Mouse (Mus musculus): ENCODE measurements around the gene Sept11. TPM values are rescaled to one million over a fixed set of nuclear protein-coding genes. Genes with fewer than 3 reads are reported as not detected.

The Sept11 gene
- 2.6 and 3.4 TPM in 2 replicates for polyA plus RNA-seq (2012; rRNA removed)

GRCm38 (mm10) chr5:93092857-93093622 lies at the start of gene Sept11:
Sept11 (plus strand) TSS chr5:93093437.
- Histone ChIP-seq H3K4me3 (ENCODE audit: control insufficient read depth, low read depth, low read length) (peak within 1 kb of the TSS; percentile 79), H3K27ac (ENCODE audit: control insufficient read depth, insufficient read depth, low read depth, low read length) (0 out of 2 replicates have a peak within 1 kb of the TSS, but pooled peaks have one; percentile 51), H3K4me1 (ENCODE audit: control insufficient read depth, insufficient read depth, low read length) (peaks cover 15% of the 10 kb centered on the region), H3K36me3 (ENCODE audit: control insufficient read depth, insufficient read depth, low read length) (no peaks in the 10 kb centered on the region), H3K27me3 (ENCODE audit: control insufficient read depth, insufficient read depth, low read length) (no peaks in the 10 kb centered on the region)
- TF ChIP-seq CTCF (IDR thresholded peaks at IDR 0.05; ENCODE audit: control insufficient read depth, insufficient read depth, insufficient replicate concordance, low read depth, low read length), result no peak
- no peak; the same call in 1 of the 2 replicates for TF ChIP-seq POLR2A (IDR thresholded peaks at IDR 0.05; ENCODE audit: control insufficient read depth, low read depth, low read length)

- Histone ChIP-seq H3K4me1 (ENCODE audit: control insufficient read depth, insufficient read depth, low read length) (peaks cover 17% of the 10 kb centered on the region), H3K27me3 (ENCODE audit: control insufficient read depth, insufficient read depth, low read length) (no peaks in the 10 kb centered on the region; the same call in 1 of the 2 replicates), H3K36me3 (ENCODE audit: control insufficient read depth, insufficient read depth, low read length) (no peaks in the 10 kb centered on the region), H3K4me3 (ENCODE audit: control insufficient read depth, low read depth, low read length) (no peak overlapping the region), H3K27ac (ENCODE audit: control insufficient read depth, insufficient read depth, low read depth, low read length) (no peak overlapping the region)
- TF ChIP-seq CTCF (IDR thresholded peaks at IDR 0.05; ENCODE audit: control insufficient read depth, insufficient read depth, insufficient replicate concordance, low read depth, low read length) (no peak), POLR2A (IDR thresholded peaks at IDR 0.05; ENCODE audit: control insufficient read depth, low read depth, low read length) (no peak)
Measured at GRCm38 (mm10) chr5:93043688-93044583, 49.3 kb upstream of the Sept11 start.

GRCm38 (mm10) chr5:93044584-93045370 lies 48.5 kb upstream of the Sept11 start, which contains the start of gene Sowahb:
Sowahb (minus strand) TSS chr5:93045022.
- Histone ChIP-seq H3K27ac (ENCODE audit: control insufficient read depth, insufficient read depth, low read depth, low read length) (no peak within 1 kb of the TSS), H3K27me3 (ENCODE audit: control insufficient read depth, insufficient read depth, low read length) (no peaks in the 10 kb centered on the region; the same call in 1 of the 2 replicates), H3K4me3 (ENCODE audit: control insufficient read depth, low read depth, low read length) (peak within 1 kb of the TSS; percentile 14; the same call in 1 of the 2 replicates), H3K4me1 (ENCODE audit: control insufficient read depth, insufficient read depth, low read length) (peaks cover 17% of the 10 kb centered on the region), H3K36me3 (ENCODE audit: control insufficient read depth, insufficient read depth, low read length) (no peaks in the 10 kb centered on the region)
- TF ChIP-seq CTCF (IDR thresholded peaks at IDR 0.05; ENCODE audit: control insufficient read depth, insufficient read depth, insufficient replicate concordance, low read depth, low read length) (no peak), POLR2A (IDR thresholded peaks at IDR 0.05; ENCODE audit: control insufficient read depth, low read depth, low read length) (no peak)

GRCm38 (mm10) chr5:93045371-93045714 lies 47.9 kb upstream of the Sept11 start:
- Histone ChIP-seq H3K36me3 (ENCODE audit: control insufficient read depth, insufficient read depth, low read length) (no peaks in the 10 kb centered on the region), H3K4me1 (ENCODE audit: control insufficient read depth, insufficient read depth, low read length) (peaks cover 17% of the 10 kb centered on the region), H3K27ac (ENCODE audit: control insufficient read depth, insufficient read depth, low read depth, low read length) (no peak overlapping the region), H3K4me3 (ENCODE audit: control insufficient read depth, low read depth, low read length) (no peak overlapping the region), H3K27me3 (ENCODE audit: control insufficient read depth, insufficient read depth, low read length) (no peaks in the 10 kb centered on the region; the same call in 1 of the 2 replicates)
- TF ChIP-seq POLR2A (IDR thresholded peaks at IDR 0.05; ENCODE audit: control insufficient read depth, low read depth, low read length) (no peak), CTCF (IDR thresholded peaks at IDR 0.05; ENCODE audit: control insufficient read depth, insufficient read depth, insufficient replicate concordance, low read depth, low read length) (no peak)

GRCm38 (mm10) chr5:93046306-93046845 lies 46.9 kb upstream of the Sept11 start:
- H3K4me1 ChIP-seq (ENCODE audit: control insufficient read depth, insufficient read depth, low read length), result peaks cover 17% of the 10 kb centered on the region
- H3K27me3 ChIP-seq (ENCODE audit: control insufficient read depth, insufficient read depth, low read length), result no peaks in the 10 kb centered on the region; the same call in 1 of the 2 replicates
- no peak for TF ChIP-seq CTCF (IDR thresholded peaks at IDR 0.05; ENCODE audit: control insufficient read depth, insufficient read depth, insufficient replicate concordance, low read depth, low read length)
- no peak for TF ChIP-seq POLR2A (IDR thresholded peaks at IDR 0.05; ENCODE audit: control insufficient read depth, low read depth, low read length)
- H3K4me3 ChIP-seq (ENCODE audit: control insufficient read depth, low read depth, low read length), result no peak overlapping the region
- no peak overlapping the region for H3K27ac ChIP-seq (ENCODE audit: control insufficient read depth, insufficient read depth, low read depth, low read length)
- no peaks in the 10 kb centered on the region for H3K36me3 ChIP-seq (ENCODE audit: control insufficient read depth, insufficient read depth, low read length)

- no peak overlapping the region for H3K4me3 ChIP-seq (ENCODE audit: control insufficient read depth, low read depth, low read length)
- H3K4me1 ChIP-seq (ENCODE audit: control insufficient read depth, insufficient read depth, low read length), result peaks cover 15% of the 10 kb centered on the region
- no peak for TF ChIP-seq CTCF (IDR thresholded peaks at IDR 0.05; ENCODE audit: control insufficient read depth, insufficient read depth, insufficient replicate concordance, low read depth, low read length)
- no peak for TF ChIP-seq POLR2A (IDR thresholded peaks at IDR 0.05; ENCODE audit: control insufficient read depth, low read depth, low read length)
- no peak overlapping the region for H3K27ac ChIP-seq (ENCODE audit: control insufficient read depth, insufficient read depth, low read depth, low read length)
- H3K36me3 ChIP-seq (ENCODE audit: control insufficient read depth, insufficient read depth, low read length), result no peaks in the 10 kb centered on the region
- no peaks in the 10 kb centered on the region; the same call in 1 of the 2 replicates for H3K27me3 ChIP-seq (ENCODE audit: control insufficient read depth, insufficient read depth, low read length)
Measured at GRCm38 (mm10) chr5:93048481-93049240, 44.6 kb upstream of the Sept11 start.
